Mouse (Mus musculus) forebrain, embryonic 11.5 days (tissue): ENCODE data around the gene Sumf2. TPM values are rescaled to one million over a fixed set of nuclear protein-coding genes. Genes with fewer than 3 reads are reported as not detected.

Source experiments
- polyA plus RNA-seq: library from polyadenylated mRNA; unstranded; fragments of >200 nt; fragmentation: Nextera tagmentation; extraction: Ambion mirVana; gene quantifications from 2 replicates; pipeline ENCODE4 v1.2.1, GENCODE M21; 2014

The Sumf2 gene
- polyA plus RNA-seq, 1 experiment from 2014 or later, result 45.0 TPM

Other genes with a start within 250 kb of the Sumf2 start
- gene Zfp11, start 176.9 kb upstream of the Sumf2 start, polyA plus RNA-seq, result 8.3 and 8.5 TPM in 2 replicates
- not detected in 2 replicates for gene Sept14, start 138.5 kb upstream of the Sumf2 start, polyA plus RNA-seq
- 164 and 185 TPM in 2 replicates for gene Mrps17, start 131.5 kb upstream of the Sumf2 start, polyA plus RNA-seq
- 75.0 and 77.3 TPM in 2 replicates for gene Nipsnap2, start 121.9 kb upstream of the Sumf2 start, polyA plus RNA-seq
- gene Psph, start 59.5 kb upstream of the Sumf2 start, polyA plus RNA-seq, result 45.2 and 46.4 TPM in 2 replicates
- 880 and 904 TPM in 2 replicates for gene Chchd2, start 40.5 kb downstream of the Sumf2 start, polyA plus RNA-seq
- 5.8 and 6.0 TPM in 2 replicates for gene Zbed5, start 48.7 kb downstream of the Sumf2 start, polyA plus RNA-seq
- 0.25 and 0.33 TPM in 2 replicates for gene Phkg1, start 51.6 kb downstream of the Sumf2 start, polyA plus RNA-seq
- 4.0 and 5.1 TPM in 2 replicates for gene Nupr1l, start 61.6 kb downstream of the Sumf2 start, polyA plus RNA-seq
- gene Vkorc1l1, start 95.0 kb downstream of the Sumf2 start, polyA plus RNA-seq, result 32.1 and 35.7 TPM in 2 replicates
- gene Gusb, start 156.1 kb downstream of the Sumf2 start, polyA plus RNA-seq, result 26.7 and 29.9 TPM in 2 replicates
- 27.0 and 33.4 TPM in 2 replicates for gene Asl, start 182.3 kb downstream of the Sumf2 start, polyA plus RNA-seq
- gene Crcp, start 182.3 kb downstream of the Sumf2 start, polyA plus RNA-seq, result 36.4 and 39.0 TPM in 2 replicates
- gene Tpst1, start 226.3 kb downstream of the Sumf2 start, polyA plus RNA-seq, result 60.8 and 62.7 TPM in 2 replicates